Mouse (Mus musculus): Measurements from ENCODE around the gene Shisa2.
"Not testable (repeated sequence)": the region's sequence is repeated elsewhere in the genome, so short reads cannot be mapped to it uniquely, and the experiment has no call there.

Shisa2 gene

GRCm38 (mm10) chr14:59625158-59625805, at the start of gene Shisa2:
Shisa2 (plus strand) TSS chr14:59625308.
- no peak for DNase-seq (ENCODE audit: low spot score)

- no peak for DNase-seq (ENCODE audit: low spot score)
Observed at GRCm38 (mm10) chr14:59576385-59576784, 48.7 kb upstream of the Shisa2 start.

DNA sequence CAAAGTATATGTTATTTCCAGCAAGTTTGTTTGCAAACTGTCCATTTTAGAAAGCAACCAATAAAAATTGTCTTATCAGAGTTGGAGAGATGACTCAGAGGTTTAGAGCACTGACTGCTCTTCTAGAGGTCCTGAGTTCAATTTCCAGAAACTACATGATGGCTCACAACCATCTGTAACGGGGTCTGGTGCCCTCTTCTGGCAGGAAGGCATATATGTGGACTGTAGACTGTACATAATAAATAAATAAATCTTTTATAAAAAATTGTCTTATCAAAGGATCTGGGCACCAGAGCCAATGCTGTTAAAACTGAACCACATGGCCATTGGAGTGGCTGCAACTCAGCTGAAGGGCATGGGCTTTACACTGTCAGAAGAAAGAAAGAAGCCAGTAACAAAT, 34.5 kb upstream of the Shisa2 start:
- DNase-seq (ENCODE audit: low spot score): no peak

DNA sequence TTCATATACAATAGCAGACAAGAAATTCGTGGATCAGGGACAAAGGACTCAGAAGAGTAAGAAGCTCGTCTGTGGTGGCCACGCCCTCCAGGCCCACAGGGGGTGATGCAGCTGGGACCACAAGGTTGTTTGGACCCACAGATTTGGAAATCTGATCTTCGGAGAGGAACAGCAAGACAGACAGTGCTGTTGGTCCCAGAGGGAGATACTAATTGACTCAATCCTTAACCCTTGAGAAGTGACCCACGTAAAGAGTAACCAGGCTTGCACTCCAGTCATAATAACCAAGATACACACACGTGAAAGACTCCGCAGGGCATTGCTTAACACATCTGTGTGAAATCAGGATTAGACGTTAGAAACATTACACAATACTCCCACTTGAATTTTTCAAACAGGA, 33.2 kb upstream of the Shisa2 start:
- no peak for DNase-seq (ENCODE audit: low spot score)

- no peak for DNase-seq (ENCODE audit: low spot score)
Observed at GRCm38 (mm10) chr14:59592593-59592992, 32.5 kb upstream of the Shisa2 start.

DNA sequence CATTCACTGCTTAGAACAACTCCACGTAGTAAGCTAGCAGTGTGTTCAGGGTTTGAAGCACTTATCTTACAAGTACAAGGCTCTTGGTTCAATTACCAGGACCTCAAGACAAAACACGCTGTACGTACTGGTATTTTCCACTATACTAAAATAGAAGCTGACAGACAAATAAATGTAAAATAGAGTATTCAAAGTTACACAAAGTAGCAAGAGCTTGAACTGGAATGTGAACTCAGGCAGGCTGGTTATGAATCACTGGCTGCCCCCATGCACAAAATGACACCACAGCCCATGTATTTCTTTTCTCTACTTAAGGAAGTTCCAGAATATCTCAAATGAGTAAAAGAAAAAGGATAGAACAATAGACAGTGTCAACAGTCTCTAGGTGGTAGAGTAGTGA, 30.1 kb upstream of the Shisa2 start:
- no peak for DNase-seq (ENCODE audit: low spot score)

DNA sequence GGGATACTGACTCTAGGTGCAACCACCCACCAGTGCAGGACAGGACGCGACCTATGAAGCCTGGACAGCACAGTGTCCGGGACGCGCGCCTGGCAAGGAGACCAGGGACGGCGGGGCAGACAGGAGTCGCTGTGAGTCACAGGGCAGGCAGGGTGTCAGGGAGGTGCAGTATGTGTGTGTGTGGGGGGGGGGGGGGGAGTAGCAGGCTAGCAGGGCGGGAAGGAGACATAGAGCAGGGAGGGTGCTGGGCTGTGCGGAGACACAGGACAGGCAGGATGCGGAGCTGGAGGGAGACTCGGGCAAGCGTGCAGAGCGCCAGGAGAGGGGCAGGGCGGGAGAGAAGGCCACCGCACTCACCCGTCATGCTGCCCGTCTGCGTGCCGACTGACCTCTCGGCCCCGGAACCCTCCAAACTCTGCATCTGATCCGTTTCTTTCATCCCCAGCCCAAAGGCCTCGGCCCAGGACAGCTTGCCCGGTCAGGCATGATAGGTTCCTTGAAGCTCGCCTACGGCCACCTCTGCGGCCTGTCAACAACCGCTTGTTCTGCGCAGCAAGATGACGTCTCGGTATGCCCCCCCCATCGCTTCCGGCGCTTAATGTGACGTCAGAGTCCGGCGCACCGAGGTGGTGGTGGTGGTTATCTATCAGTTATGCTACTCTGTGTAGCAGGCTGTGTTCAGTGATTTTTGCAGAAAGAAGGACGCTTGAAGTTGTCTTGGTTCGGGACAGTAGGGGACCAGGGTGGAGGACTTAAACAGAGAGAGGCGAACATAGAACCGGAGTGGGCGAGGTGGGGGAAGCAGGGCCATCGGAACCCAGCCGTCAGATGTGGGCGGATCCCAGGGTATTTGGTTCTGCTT, 27.5 kb upstream of the Shisa2 start, which contains the start of gene Cdadc1:
TSS of gene Cdadc1 (minus strand) at position 562 of the 862 bp plus-strand sequence.
- peak; percentile 91 for DNase-seq (ENCODE audit: low spot score)

GRCm38 (mm10) chr14:59598260-59598627, 26.9 kb upstream of the Shisa2 start:
- no peak for DNase-seq (ENCODE audit: low spot score)

- peak; percentile 22 for DNase-seq (ENCODE audit: low spot score)
Observed at GRCm38 (mm10) chr14:59604002-59604645, 21.0 kb upstream of the Shisa2 start.

GRCm38 (mm10) chr14:59605671-59606353, 19.3 kb upstream of the Shisa2 start:
- peak; percentile 64 for DNase-seq (ENCODE audit: low spot score)

DNA sequence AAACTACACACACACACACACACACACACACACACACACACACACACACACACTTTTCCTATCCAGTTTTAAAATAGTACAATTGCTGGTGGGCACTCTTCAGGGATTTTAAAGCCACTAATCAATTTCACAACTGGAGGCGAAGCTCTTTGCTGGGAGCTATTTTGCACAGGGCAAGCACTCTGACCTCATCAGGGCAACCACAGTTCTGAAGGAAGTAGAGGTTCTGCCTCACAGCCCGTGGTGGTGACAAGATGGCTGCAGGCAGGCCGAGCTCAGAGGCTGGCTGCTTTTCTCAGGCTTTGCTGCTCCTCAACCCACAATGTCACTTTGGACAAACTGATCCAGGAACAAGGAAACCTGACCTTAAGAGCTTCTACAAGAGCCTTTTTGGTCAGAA, 18.1 kb upstream of the Shisa2 start:
- DNase-seq (ENCODE audit: low spot score): no peak

DNA sequence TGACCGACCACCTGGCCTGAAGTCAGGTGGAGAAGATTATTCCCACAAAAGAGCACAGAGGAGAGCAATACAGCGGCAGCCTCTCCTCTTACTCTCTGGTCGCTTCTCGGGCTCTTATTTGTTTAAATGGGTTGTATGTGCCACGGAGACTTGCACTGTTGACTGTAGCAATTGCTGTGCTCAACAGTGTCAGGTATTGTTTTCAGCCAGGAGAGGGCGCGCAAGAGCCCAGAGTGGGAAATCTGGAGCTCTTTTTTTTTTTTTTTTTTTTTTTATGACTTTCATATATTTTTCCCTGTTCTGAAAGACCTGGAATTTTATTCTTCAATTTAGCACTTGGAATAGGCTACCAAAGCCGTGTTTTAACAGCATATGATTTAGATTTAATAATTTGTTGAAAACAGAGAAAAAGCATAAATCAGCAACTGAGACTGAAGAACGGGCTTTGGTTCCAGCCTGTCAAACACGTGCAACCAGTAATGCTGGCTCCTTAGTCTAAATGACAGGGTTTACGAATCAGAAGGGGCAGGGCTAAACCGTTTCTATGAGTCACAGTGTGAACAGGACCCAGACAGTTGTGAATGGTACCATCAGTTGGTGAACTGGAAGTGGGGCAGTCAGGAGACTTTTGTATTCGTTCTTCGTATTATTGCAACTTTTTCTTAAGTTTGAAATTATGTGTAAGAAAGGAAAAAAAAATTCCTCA, 12.0 kb upstream of the Shisa2 start:
- peak; percentile 11 for DNase-seq (ENCODE audit: low spot score)

DNA sequence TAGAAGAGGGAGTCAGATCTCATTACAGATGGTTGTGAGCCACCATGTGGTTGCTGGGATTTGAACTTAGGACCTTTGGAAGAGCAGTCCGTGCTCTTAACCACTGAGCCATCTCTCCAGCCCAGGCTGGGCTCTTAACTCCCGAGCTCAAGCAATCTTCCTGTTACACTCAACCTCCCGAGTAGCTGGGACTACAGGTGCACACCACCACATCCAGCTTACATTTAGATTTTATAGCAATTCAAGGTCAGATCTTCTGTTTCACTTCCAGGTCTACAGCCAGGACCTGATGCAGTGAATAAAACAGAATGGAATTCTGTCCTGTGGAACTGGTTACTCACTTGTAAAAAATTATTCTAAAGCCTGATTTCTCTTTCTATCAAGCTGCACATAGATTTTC, 11.0 kb upstream of the Shisa2 start:
- DNase-seq (ENCODE audit: low spot score): not testable (repeated sequence)

- no peak for DNase-seq (ENCODE audit: low spot score)
Observed at GRCm38 (mm10) chr14:59616802-59617201, 8.3 kb upstream of the Shisa2 start.

DNA sequence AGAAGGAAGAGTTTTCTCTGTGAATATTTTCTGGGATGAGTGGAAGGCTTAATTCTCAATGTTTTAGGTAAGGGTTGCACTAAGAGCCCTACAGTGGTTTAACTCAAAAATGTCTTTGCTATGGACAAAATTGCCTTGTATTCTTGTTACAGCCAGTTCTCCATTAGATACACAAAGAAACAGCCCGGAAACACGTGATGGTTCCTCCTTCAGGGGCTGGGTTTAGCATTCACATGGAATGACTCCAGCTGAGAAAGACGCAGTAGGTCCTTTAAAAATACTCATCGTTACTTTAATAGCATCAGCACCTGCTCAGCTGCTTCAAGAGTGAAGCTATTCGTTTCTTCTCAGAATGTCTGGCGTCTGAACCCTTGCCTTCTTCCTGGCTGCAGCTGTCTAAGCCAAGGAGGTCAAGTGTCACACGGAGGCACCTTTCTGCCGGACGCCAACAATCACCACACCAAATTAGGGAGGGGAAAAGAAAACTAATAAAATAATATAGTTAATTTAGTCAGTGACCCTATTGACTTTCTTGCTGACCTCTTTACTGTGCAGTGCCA, 702 bp upstream of the Shisa2 start:
- no peak for DNase-seq (ENCODE audit: low spot score)

- no peak for DNase-seq (ENCODE audit: low spot score)
Observed at GRCm38 (mm10) chr14:59625806-59626364, 777 bp downstream of the Shisa2 start.

- no peak for DNase-seq (ENCODE audit: low spot score)
Observed at GRCm38 (mm10) chr14:59626711-59627110, 1.6 kb downstream of the Shisa2 start.

- no peak for DNase-seq (ENCODE audit: low spot score)
Observed at GRCm38 (mm10) chr14:59627142-59627680, 2.1 kb downstream of the Shisa2 start.

DNA sequence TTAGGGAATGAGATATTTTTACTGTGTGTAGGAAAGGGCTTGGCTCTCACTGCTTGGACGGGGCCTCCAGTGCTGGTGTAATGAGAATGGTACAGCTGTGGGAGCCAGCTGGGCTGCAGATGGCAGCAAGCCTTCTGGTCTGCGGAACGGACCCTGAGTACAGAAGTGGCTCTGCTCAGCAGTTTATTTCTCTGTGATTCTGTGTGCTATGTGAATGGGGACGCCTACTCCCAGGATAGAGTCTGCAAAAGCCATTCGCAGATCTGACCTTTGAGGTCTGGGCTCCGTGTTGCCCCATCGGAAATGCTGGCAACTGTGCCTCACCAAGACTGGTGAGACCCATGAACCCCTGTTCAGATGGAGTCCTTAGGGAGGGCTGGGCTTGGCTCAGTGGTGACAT, 2.7 kb downstream of the Shisa2 start:
- DNase-seq (ENCODE audit: low spot score): no peak

- DNase-seq (ENCODE audit: low spot score): no peak
Observed at GRCm38 (mm10) chr14:59629308-59629707, 4.2 kb downstream of the Shisa2 start.

GRCm38 (mm10) chr14:59630096-59630495, 5.0 kb downstream of the Shisa2 start:
- no peak for DNase-seq (ENCODE audit: low spot score)

Measured in MN1 (cell line).